Mouse (Mus musculus) CH12F3 (cell line): Measurements from ENCODE around the gene Agbl5.

ENCODE experiments used
- in situ Hi-C: fragments of 300-500 bp; cut with MboI; formaldehyde crosslinking; loops from 2 replicates; pipeline ENCODE4 v1.14.3; 2020; ENCODE audit warnings: low sequenced_read_pairs

Gene Agbl5

DNA sequence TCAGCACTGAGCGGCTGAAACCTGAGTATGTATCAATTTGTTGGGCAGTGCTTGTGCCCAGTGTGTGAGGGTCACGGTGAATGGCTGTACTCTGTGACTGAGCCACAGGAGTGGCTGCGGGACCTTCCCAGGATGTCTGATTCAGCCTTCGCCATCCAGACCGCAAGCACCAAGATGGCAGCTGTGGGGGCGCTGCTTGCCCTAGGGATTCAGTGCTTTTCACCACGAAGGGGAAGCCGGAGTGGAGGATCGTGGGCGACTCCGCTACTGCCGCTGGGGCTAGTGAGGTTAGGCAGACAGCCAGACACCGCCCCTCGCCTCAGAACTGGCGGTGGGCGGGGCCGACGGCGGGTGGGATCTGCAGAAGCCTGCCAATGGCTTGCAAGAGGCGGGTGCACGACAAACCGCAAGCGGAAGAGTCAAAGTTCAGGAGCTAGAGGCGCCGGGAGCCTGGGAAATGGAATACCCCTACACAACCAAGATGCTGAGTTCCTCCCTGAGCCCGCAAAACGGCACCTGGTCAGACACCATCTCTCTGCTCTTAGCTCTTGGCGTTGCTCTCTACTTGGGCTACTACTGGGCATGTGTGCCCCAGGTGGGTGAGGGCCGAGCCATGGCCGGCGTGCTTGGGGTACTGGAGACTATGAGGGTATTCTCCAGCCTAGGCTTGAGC lies 61.3 kb downstream of the Agbl5 start:
- in situ Hi-C loops = no loop called here

GRCm38 (mm10) chr5:30950451-30950850 lies 62.0 kb downstream of the Agbl5 start:
- in situ Hi-C loops = no loop called here

GRCm38 (mm10) chr5:30950922-30951321 lies 62.4 kb downstream of the Agbl5 start:
- in situ Hi-C loops = no loop called here

DNA sequence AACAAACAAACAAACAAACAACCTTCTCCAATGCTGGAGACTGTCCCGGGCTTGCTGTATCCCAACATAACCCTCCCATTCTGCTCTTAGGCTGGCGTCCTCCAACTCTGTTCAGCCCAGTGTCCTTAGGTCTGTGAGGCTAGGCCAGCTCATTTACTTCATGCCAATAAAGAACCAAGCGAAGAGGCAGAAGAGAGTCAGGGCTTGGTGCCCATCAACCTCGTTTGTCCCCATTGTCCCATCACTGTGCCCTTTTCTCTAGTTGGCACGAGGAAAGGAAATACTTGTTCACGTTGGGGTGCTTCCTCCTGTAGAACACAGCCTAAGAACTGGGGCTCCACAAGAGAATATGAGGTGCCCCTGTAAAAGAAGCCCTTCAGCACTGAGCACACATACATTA lies 63.2 kb downstream of the Agbl5 start:
- in situ Hi-C loops = no loop called here

- in situ Hi-C loops = no loop called here
Observed at GRCm38 (mm10) chr5:30952551-30952950, 64.1 kb downstream of the Agbl5 start.

GRCm38 (mm10) chr5:30954065-30954464 lies 65.6 kb downstream of the Agbl5 start:
- in situ Hi-C loops = no loop called here

DNA sequence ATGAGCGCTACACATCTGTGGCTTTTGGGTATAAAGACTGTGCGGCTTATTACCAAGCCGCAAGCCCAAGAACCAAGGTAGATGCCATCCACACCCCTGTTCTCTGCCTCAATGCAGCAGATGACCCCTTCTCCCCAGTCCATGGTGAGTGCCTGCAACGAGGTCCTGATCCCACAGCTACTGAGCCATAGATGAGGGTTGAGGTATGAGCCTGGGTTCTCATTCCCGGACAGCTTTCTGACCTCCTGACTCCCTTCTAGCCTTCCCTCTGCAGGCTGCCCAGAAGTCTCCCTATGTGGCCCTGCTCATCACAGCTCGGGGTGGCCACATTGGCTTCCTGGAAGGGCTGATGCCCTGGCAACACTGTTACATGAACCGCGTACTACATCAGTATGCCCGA lies 66.1 kb downstream of the Agbl5 start:
- in situ Hi-C loops = no loop called here

DNA sequence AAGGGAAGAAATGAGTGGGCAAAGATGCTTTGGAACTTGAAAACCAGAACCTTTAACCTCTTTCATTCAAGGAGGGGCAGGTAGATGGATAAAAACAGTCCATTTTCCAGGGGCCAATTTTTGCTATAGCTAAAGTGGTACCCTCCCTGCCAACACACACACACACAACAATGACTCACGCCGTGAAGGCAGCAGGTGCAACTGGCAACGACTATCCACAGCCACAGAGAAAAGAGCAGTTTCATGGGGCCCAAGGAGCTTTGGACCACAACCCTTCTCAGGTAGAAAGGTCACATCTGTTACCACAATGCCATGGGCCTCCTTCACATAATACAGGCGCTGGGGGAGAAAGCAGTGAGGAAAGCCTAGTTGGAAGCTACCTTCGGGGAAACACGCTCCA lies 67.3 kb downstream of the Agbl5 start:
- in situ Hi-C loops = no loop called here
